Mouse (Mus musculus) retina, postnatal 1 day (tissue): ENCODE data around the gene Tns1.

Source experiments
- DNase-seq: peaks from one replicate; pipeline ENCODE4 v3.0.0-alpha.2; 2012

Tns1 gene

GRCm38 (mm10) chr1:74090329-74090728 lies 33.9 kb downstream of the Tns1 start:
- DNase-seq = no peak

GRCm38 (mm10) chr1:74088569-74088968 lies 35.7 kb downstream of the Tns1 start:
- DNase-seq = no peak

DNA sequence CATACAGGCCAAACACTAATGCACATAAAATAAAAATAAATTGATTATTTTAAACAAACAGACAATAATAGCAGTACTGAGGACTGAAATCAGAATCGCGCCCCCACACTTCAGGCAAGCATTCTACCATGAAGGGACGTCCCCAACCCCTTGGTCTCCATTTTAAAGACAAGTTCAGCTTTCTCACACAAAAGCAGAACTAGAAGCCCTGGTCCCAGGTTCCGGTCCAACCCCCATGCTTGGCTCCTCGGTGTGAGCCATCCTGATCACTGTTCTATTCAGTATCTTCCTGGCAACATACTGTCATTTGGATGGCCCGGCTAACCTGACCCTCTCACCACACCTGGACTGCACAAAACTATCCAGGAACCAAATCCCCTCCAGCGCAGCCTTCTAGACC lies 38.7 kb downstream of the Tns1 start:
- DNase-seq = no peak

DNA sequence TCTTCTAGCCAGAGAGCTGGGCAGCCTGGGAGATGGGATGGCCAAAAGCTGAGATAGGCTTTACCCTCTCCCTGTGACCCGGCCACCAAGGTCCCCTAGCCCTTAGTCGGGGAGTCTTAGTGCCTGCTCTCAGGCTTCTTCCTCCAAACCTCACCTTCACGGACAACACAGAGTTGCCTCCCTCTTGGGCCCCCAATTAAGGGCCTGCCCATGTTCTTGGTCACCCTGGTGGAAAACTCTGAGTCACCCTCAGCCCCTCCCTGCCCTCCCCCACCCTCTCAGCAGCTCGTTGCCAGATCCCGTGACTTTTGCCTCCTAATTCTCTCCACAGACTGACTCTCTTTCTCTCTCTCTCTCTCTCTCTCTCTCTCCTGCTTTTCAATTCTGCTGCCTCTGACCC lies 39.5 kb downstream of the Tns1 start:
- no peak for DNase-seq

DNA sequence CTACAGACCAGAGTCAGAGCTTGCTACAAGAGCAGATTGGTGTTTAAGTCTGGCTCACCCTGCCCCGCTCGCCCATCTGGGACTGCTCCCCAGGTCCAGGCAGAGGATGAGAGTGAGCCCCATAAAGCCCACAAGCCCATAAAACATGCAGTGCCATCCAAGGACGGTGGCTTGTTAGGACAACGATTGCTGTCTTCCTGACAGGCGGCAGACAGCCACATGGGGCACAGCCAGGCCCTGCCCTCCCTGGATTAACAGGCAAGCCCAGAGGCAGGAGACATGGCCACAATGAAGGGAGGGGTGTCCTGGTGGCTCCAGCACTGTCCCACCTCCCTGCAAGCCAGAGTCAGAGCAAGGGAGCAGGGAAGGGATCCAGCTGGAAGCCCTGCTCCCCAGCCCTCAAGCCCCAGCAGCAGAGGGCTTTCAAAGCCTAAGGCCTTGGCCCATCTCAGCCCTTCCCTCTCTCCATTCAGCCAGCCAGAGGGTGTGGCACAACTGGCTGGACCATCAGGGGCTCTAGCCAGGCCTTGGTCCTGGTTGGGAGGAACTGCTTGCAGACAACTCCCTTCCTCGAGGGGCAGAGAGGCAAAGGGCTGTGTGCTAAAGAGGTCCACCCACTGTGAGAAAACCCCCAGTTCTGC lies 40.1 kb downstream of the Tns1 start:
- no peak for DNase-seq

DNA sequence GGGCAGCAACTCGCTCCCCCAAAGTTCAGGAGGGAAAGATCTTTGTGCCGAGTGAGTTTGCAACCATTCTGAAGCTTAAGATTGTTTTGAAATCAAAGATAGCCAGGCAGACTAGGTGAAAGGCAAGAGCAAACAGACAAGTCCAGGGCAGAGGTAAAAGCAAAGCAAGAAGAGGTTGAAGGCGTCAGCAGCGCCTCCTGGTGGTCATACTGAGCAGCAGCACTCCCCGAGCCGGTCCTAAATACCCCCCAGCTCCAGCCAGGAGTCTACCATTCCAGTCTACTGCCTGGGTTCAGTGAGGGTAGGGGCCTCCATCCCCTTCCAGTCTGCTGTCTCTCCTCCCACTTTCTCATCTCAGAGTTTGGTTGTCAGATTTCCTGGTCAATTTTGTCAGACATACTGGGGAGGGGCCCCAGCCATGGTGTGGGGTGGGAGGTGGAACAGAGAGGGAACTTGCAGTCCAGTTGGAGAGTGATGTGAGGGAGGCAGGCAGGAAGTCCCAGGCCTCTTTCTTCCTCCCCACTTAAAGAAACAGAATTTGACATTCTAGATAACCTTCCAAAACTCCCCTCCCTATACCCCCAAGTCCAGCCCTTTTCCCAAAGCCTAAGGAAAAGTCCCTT lies 41.3 kb downstream of the Tns1 start:
- peak; percentile 66 for DNase-seq

- no peak for DNase-seq
Observed at GRCm38 (mm10) chr1:74081573-74081989, 42.7 kb downstream of the Tns1 start.

DNA sequence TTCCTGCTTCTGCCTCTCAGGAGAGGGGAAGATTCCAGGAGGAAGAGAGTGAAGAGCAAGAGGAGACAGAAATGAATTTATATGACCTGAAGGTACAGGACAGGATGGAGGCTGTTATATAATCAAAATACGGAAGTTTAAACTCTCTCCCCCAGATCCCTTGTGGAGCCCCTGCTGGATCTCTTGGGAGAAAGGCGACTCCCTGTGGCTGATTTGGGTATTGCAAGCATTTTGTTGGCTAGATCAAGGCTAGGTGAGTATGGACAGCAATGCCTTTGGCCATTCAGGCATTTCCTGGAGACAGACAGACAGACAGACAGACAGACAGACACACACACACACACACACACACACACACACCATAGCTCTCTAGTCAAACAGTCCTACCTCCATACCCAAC lies 46.9 kb downstream of the Tns1 start:
- DNase-seq = peak; percentile 69

DNA sequence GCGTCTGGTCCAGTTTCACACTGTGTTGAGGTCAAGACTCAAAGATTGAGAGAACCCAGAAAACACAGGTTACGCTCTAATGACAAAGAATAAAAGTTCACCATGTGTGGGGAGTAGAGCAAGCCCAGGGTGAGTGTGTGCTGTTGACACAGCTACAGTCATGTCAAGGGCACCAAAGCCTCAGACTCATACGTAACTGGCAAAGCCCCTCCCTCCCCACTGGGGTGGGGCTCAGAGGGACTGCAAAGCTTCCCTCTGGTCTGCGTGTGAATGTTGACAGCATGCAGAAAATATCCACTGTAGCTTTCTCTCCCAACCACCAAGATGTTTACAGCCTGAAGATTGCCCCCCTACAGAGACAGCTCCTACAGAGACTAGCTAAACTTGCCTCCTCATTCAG lies 48.0 kb downstream of the Tns1 start:
- DNase-seq = no peak

DNA sequence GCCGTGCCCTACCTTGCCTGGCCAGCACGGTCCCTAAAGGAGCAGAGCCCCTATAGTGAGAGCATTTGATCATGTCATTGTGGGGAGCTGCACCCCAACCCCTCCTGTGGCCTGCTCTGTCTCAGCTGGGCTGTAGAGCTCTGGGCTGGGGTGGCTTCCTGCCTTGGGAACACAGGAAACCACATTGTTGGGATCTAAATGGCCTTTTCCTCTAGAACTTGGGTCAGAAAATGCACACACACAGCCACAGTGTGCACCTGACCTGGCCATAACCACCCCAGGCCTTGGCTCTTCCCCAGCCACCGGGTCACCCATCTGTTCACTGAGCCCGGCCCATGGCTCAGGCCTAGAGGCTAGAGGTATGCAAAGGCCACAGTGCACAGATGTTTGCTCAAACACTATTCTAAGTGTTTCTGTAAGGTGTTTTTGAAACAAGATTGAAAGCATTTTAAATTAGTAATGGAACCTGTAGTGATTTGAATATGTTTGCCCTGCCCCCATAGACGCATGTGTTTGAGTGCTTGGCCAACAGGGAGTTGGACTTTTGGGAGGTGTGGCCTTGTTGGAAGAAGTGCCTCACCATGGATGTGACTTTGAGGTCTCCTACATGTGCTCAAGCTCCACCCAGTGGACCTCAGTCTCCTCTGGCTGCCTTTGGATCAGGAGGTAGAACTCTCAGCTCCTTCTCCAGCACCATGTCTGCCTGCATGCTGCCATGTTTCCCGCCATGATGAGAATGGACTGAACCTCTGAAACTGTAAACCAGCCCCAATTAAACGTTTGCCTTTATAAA lies 49.4 kb downstream of the Tns1 start:
- no peak for DNase-seq

DNA sequence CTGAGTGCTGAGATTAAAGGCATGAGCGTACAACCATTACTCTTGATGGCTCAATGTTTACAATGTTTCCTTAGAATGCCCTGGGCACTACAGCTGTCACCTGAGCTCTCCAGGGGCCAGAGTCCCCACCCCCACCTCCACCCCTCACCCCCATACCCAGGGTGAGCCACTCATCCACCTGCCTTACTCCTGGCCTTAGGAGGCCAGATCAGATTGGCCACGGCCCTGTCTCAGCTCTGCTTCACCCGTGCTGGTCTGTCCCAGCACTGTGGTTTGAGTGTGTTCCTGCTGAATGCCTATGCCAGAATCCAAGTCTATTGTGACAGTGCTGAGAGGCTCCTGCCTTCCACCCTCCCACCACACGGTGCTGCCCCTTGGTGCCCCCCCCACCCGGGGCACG lies 50.5 kb downstream of the Tns1 start:
- no peak for DNase-seq

DNA sequence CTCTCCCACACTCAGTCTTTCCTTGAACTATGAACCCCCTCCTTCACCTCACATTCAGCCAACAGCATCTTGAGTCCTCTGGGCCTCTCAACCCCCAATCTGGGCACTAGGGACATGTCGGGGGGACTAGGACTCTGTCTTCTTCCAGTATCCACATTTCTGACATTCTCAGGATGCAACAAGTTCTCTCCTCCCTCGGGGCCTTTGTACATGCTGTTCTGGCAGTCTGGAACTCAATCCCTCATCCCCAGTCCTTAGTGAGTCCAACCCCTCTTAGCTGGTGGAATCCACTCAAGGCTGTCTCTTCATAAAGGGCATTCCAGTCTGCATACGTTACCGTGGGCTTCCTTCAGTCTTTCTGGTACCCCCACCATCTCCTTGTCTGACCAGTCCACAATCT lies 53.5 kb downstream of the Tns1 start:
- DNase-seq = no peak

DNA sequence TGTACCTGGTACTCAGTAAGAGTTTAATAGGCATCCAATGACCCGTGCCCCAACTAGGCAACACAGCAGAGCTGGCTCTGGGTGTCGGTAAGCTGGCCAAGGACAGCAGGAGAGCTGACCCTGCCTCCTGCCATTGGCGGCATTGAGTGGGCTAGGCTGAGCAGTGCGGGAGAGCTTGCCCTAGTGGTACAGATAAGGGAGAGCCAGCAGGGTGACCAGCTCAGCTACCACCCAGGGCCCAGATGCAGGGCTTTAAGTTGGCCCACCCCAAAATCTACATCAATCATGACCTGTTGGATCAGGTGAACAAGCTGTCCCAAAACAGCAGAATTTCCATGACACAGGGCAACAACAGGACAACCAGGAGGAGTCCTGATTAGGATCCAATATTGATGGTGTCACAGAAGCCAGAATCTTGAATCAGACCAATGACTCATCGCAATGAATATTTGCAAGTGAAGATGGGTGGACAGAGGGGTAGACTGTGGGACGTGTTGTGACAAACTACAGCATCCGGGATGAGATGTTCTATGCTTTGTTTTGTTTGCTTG lies 54.2 kb downstream of the Tns1 start:
- no peak for DNase-seq

- no peak for DNase-seq
Observed at GRCm38 (mm10) chr1:74069085-74069835, 55.0 kb downstream of the Tns1 start.

- DNase-seq = peak; percentile 61
Observed at GRCm38 (mm10) chr1:74068366-74069084, 55.7 kb downstream of the Tns1 start.

- no peak for DNase-seq
Observed at GRCm38 (mm10) chr1:74067866-74068265, 56.4 kb downstream of the Tns1 start.

DNA sequence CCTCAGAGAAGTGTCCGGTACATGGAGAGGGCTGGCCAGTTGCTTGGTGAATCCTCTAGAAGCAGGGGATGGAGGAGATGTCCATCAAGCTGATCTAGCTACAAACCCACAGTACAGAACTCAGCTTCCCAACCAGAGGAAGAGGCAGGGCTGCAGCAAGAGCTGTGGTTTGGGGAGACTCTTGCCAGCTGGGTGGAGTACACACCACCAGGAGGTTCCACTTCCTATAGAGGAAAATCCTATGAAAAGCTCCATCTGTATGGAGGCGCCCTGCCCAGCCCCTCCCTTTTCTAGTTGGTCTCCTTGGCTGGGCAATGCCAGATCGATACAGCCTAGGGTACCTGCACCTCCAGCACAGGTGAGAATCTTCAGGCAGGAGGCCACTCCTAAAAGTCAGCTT lies 57.7 kb downstream of the Tns1 start:
- DNase-seq = no peak

- DNase-seq = no peak
Observed at GRCm38 (mm10) chr1:74066061-74066460, 58.2 kb downstream of the Tns1 start.

GRCm38 (mm10) chr1:74060046-74060445 lies 64.2 kb downstream of the Tns1 start:
- no peak for DNase-seq

- DNase-seq = no peak
Observed at GRCm38 (mm10) chr1:74059552-74059951, 64.7 kb downstream of the Tns1 start.

- no peak for DNase-seq
Observed at GRCm38 (mm10) chr1:74058771-74059170, 65.5 kb downstream of the Tns1 start.

GRCm38 (mm10) chr1:74058309-74058708 lies 65.9 kb downstream of the Tns1 start:
- no peak for DNase-seq
